Mouse (Mus musculus) testis, adult 2 months (tissue): Measurements from ENCODE around the gene Fabp1.

Experiments
- CTCF ChIP-seq: fragments of 200-500 bp; IDR thresholded peaks from 2 replicates; pipeline ENCODE4 v1.5.1; 2012; ENCODE audit warnings: low read depth, mild to moderate bottlenecking, inconsistent platforms, low read length, moderate library complexity; ENCODE audit not compliant: control insufficient read depth, insufficient read depth, insufficient replicate concordance
- POLR2A ChIP-seq: fragments of 200-500 bp; IDR thresholded peaks from 2 replicates; pipeline ENCODE4 v1.6.1; 2012; ENCODE audit warnings: low read depth, mild to moderate bottlenecking, inconsistent platforms, low read length, moderate library complexity; ENCODE audit not compliant: control insufficient read depth

DNA sequence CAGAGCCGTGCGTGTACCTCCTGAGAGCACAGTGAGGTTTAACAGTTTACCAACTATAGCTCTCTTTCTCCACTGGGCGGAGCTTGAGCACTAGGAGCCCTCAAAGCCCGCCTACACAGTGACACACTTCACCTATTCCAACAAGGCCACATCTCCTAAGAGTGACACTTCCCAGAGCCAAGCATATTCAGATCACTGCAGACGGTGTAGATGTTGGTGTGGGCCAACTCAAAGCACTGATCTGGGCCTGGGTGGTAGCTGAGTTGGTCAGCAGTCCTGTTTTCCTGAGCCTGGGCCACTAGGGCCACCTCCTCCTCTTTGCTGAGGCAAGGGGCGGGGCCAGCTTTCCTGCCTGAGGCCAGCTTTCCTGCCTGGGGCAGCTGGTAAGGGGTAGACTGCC lies 35.2 kb upstream of the Fabp1 start:
- TF ChIP-seq CTCF (no peak), POLR2A (no peak)
